Mouse (Mus musculus): Measurements from ENCODE around the gene Shisa8. TPM values are rescaled to one million over a fixed set of nuclear protein-coding genes. Genes with fewer than 3 reads are reported as not detected.

Gene Shisa8
- total and polyA plus RNA-seq, 2 experiments = 0.07 to 0.09 TPM

GRCm38 (mm10) chr15:82197937-82198336 is 14.7 kb downstream of the Shisa8 start:
- H3K4me3 ChIP-seq (ENCODE audit: insufficient read depth, low read depth, low read length) = no peak overlapping the region
- H3K79me2 ChIP-seq (ENCODE audit: control insufficient read depth, insufficient read depth, low read length) = no peaks in the 10 kb centered on the region
- H3K4me1 ChIP-seq (ENCODE audit: control insufficient read depth, insufficient read depth, low read length) = no peaks in the 10 kb centered on the region
- peaks cover 24% of the 10 kb centered on the region for H3K36me3 ChIP-seq (ENCODE audit: control insufficient read depth, insufficient read depth, low read length)
- H3K27me3 ChIP-seq (ENCODE audit: control insufficient read depth, insufficient read depth, low read length) = no peaks in the 10 kb centered on the region
- H3K27ac ChIP-seq (replicated peaks; ENCODE audit: insufficient read depth, low read depth, low read length) = no peak overlapping the region
- H3K9ac ChIP-seq (ENCODE audit: low read depth, low read length) = no peak overlapping the region
- WGBS = 94% methylated on average over 11 of the region's 11 CpGs
- DNase-seq (ENCODE audit: extremely low read depth, low read depth, low spot score) = no peak
- TF ChIP-seq CTCF (IDR thresholded peaks at IDR 0.05; ENCODE audit: low read depth, low read length) (no peak), POLR2A (IDR thresholded peaks at IDR 0.05; ENCODE audit: extremely low read depth, insufficient read depth, low read length) (no peak)

GRCm38 (mm10) chr15:82197246-82197750 is 15.3 kb downstream of the Shisa8 start:
- Histone ChIP-seq H3K4me1 (ENCODE audit: control insufficient read depth, insufficient read depth, low read length) (no peaks in the 10 kb centered on the region), H3K36me3 (ENCODE audit: control insufficient read depth, insufficient read depth, low read length) (peaks cover 29% of the 10 kb centered on the region), H3K79me2 (ENCODE audit: control insufficient read depth, insufficient read depth, low read length) (no peaks in the 10 kb centered on the region), H3K9ac (ENCODE audit: low read depth, low read length) (no peak overlapping the region), H3K27me3 (ENCODE audit: control insufficient read depth, insufficient read depth, low read length) (no peaks in the 10 kb centered on the region), H3K27ac (replicated peaks; ENCODE audit: insufficient read depth, low read depth, low read length) (no peak overlapping the region), H3K4me3 (ENCODE audit: insufficient read depth, low read depth, low read length) (no peak overlapping the region)
- TF ChIP-seq CTCF (IDR thresholded peaks at IDR 0.05; ENCODE audit: low read depth, low read length) = no peak
- TF ChIP-seq POLR2A (IDR thresholded peaks at IDR 0.05; ENCODE audit: extremely low read depth, insufficient read depth, low read length) = no peak
- no peak for DNase-seq (ENCODE audit: extremely low read depth, low read depth, low spot score)
- 94% methylated on average over 10 of the region's 10 CpGs for WGBS

GRCm38 (mm10) chr15:82196300-82196699 is 16.3 kb downstream of the Shisa8 start:
- WGBS = 89% methylated on average over 12 of the region's 12 CpGs
- H3K4me1 ChIP-seq (ENCODE audit: control insufficient read depth, insufficient read depth, low read length) = no peaks in the 10 kb centered on the region
- no peak for TF ChIP-seq CTCF (IDR thresholded peaks at IDR 0.05; ENCODE audit: low read depth, low read length)
- no peak for TF ChIP-seq POLR2A (IDR thresholded peaks at IDR 0.05; ENCODE audit: extremely low read depth, insufficient read depth, low read length)

GRCm38 (mm10) chr15:82192617-82193016 is 20.0 kb downstream of the Shisa8 start:
- no peak overlapping the region for H3K9ac ChIP-seq (ENCODE audit: low read depth, low read length)
- DNase-seq (ENCODE audit: extremely low read depth, low read depth, low spot score) = no peak
- H3K27me3 ChIP-seq (ENCODE audit: control insufficient read depth, insufficient read depth, low read length) = no peaks in the 10 kb centered on the region
- H3K4me3 ChIP-seq (ENCODE audit: insufficient read depth, low read depth, low read length) = no peak overlapping the region
- TF ChIP-seq CTCF (IDR thresholded peaks at IDR 0.05; ENCODE audit: low read depth, low read length) (no peak), POLR2A (IDR thresholded peaks at IDR 0.05; ENCODE audit: extremely low read depth, insufficient read depth, low read length) (no peak)
- H3K79me2 ChIP-seq (ENCODE audit: control insufficient read depth, insufficient read depth, low read length) = 0 out of 2 replicates have a peak, but pooled peaks cover 3% of the 10 kb centered on the region
- H3K36me3 ChIP-seq (ENCODE audit: control insufficient read depth, insufficient read depth, low read length) = peaks cover 21% of the 10 kb centered on the region
- no peaks in the 10 kb centered on the region for H3K4me1 ChIP-seq (ENCODE audit: control insufficient read depth, insufficient read depth, low read length)
- H3K27ac ChIP-seq (replicated peaks; ENCODE audit: insufficient read depth, low read depth, low read length) = no peak overlapping the region
- 96% methylated on average over 8 of the region's 8 CpGs for WGBS

More at GRCm38 (mm10) chr15:82196300-82196699, 16.3 kb downstream of the Shisa8 start:
- H3K79me2 ChIP-seq (ENCODE audit: control insufficient read depth, insufficient read depth, low read length) = no peaks in the 10 kb centered on the region
- no peak overlapping the region for H3K4me3 ChIP-seq (ENCODE audit: insufficient read depth, low read depth, low read length)
- no peak overlapping the region for H3K27ac ChIP-seq (replicated peaks; ENCODE audit: insufficient read depth, low read depth, low read length)
- H3K36me3 ChIP-seq (ENCODE audit: control insufficient read depth, insufficient read depth, low read length) = peaks cover 29% of the 10 kb centered on the region
- H3K27me3 ChIP-seq (ENCODE audit: control insufficient read depth, insufficient read depth, low read length) = no peaks in the 10 kb centered on the region
- H3K9ac ChIP-seq (ENCODE audit: low read depth, low read length) = no peak overlapping the region
- no peak for DNase-seq (ENCODE audit: extremely low read depth, low read depth, low spot score)

GRCm38 (mm10) chr15:82188481-82189240 is 24.0 kb downstream of the Shisa8 start:
- no peak overlapping the region for H3K9ac ChIP-seq (ENCODE audit: low read depth, low read length)
- peaks cover 12% of the 10 kb centered on the region for H3K4me1 ChIP-seq (ENCODE audit: control insufficient read depth, insufficient read depth, low read length)
- H3K79me2 ChIP-seq (ENCODE audit: control insufficient read depth, insufficient read depth, low read length) = 0 out of 2 replicates have a peak, but pooled peaks cover 3% of the 10 kb centered on the region
- peaks cover 16% of the 10 kb centered on the region for H3K36me3 ChIP-seq (ENCODE audit: control insufficient read depth, insufficient read depth, low read length)
- TF ChIP-seq CTCF (IDR thresholded peaks at IDR 0.05; ENCODE audit: low read depth, low read length) (no peak), POLR2A (IDR thresholded peaks at IDR 0.05; ENCODE audit: extremely low read depth, insufficient read depth, low read length) (no peak)
- DNase-seq (ENCODE audit: extremely low read depth, low read depth, low spot score) = peak; percentile 82
- H3K27me3 ChIP-seq (ENCODE audit: control insufficient read depth, insufficient read depth, low read length) = no peaks in the 10 kb centered on the region
- no peak overlapping the region for H3K27ac ChIP-seq (replicated peaks; ENCODE audit: insufficient read depth, low read depth, low read length)
- no peak overlapping the region for H3K4me3 ChIP-seq (ENCODE audit: insufficient read depth, low read depth, low read length)
- 46% methylated on average over 10 of the region's 10 CpGs for WGBS

GRCm38 (mm10) chr15:82187924-82188323 is 24.7 kb downstream of the Shisa8 start:
- Histone ChIP-seq H3K4me1 (ENCODE audit: control insufficient read depth, insufficient read depth, low read length) (peaks cover 16% of the 10 kb centered on the region), H3K27ac (replicated peaks; ENCODE audit: insufficient read depth, low read depth, low read length) (no peak overlapping the region)
- DNase-seq (ENCODE audit: extremely low read depth, low read depth, low spot score) = no peak

More at GRCm38 (mm10) chr15:82187924-82188323, 24.7 kb downstream of the Shisa8 start:
- Histone ChIP-seq H3K36me3 (ENCODE audit: control insufficient read depth, insufficient read depth, low read length) (peaks cover 16% of the 10 kb centered on the region), H3K79me2 (ENCODE audit: control insufficient read depth, insufficient read depth, low read length) (0 out of 2 replicates have a peak, but pooled peaks cover 3% of the 10 kb centered on the region), H3K27me3 (ENCODE audit: control insufficient read depth, insufficient read depth, low read length) (no peaks in the 10 kb centered on the region), H3K4me3 (ENCODE audit: insufficient read depth, low read depth, low read length) (no peak overlapping the region), H3K9ac (ENCODE audit: low read depth, low read length) (no peak overlapping the region)
- no peak for TF ChIP-seq CTCF (IDR thresholded peaks at IDR 0.05; ENCODE audit: low read depth, low read length)
- TF ChIP-seq POLR2A (IDR thresholded peaks at IDR 0.05; ENCODE audit: extremely low read depth, insufficient read depth, low read length) = no peak
- 95% methylated on average over 1 of the region's 1 CpGs for WGBS

All from liver, adult 2 months (tissue).